Mouse (Mus musculus) bone marrow, adult 2 months (tissue): ENCODE measurements around the gene Jmjd1c.

ENCODE experiments used
- CTCF ChIP-seq: fragments of 200-500 bp; IDR thresholded peaks from 2 replicates; pipeline ENCODE4 v1.5.1; 2011; ENCODE audit warnings: low read length, control low read depth; ENCODE audit not compliant: control insufficient read depth, insufficient read depth
- POLR2A ChIP-seq: fragments of 200-500 bp; IDR thresholded peaks from 2 replicates; pipeline ENCODE4 v1.6.1; 2011; ENCODE audit warnings: low read depth, mild to moderate bottlenecking, control low read depth, low read length, borderline replicate concordance; ENCODE audit not compliant: control insufficient read depth

DNA sequence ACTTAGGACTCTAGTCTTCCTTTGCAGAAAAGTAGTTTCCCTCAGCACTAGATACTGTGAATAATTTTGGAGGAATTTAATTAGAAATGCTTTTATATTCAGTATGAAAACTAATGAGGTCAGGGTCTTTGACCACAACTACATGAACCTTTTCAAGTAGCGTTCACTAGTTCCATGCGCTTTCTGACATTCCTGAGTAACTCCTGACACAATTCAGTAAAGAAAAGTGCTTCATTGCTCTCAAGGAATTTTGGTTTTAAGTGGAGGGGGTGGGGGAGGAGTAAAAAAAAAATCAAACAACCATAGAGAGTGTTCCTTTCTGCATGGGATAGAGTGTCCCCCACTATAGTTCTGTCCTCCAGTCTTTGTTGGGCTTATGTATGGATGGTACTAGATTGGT lies 24.7 kb downstream of the Jmjd1c start:
- no peak for TF ChIP-seq POLR2A
- TF ChIP-seq CTCF = no peak
